Mouse (Mus musculus): ENCODE measurements around the gene Ccdc124. TPM values are rescaled to one million over a fixed set of nuclear protein-coding genes. Genes with fewer than 3 reads are reported as not detected.

Ccdc124 gene
- polyA plus RNA-seq, 1 experiment from 2014 or later, result 62.3 TPM

DNA sequence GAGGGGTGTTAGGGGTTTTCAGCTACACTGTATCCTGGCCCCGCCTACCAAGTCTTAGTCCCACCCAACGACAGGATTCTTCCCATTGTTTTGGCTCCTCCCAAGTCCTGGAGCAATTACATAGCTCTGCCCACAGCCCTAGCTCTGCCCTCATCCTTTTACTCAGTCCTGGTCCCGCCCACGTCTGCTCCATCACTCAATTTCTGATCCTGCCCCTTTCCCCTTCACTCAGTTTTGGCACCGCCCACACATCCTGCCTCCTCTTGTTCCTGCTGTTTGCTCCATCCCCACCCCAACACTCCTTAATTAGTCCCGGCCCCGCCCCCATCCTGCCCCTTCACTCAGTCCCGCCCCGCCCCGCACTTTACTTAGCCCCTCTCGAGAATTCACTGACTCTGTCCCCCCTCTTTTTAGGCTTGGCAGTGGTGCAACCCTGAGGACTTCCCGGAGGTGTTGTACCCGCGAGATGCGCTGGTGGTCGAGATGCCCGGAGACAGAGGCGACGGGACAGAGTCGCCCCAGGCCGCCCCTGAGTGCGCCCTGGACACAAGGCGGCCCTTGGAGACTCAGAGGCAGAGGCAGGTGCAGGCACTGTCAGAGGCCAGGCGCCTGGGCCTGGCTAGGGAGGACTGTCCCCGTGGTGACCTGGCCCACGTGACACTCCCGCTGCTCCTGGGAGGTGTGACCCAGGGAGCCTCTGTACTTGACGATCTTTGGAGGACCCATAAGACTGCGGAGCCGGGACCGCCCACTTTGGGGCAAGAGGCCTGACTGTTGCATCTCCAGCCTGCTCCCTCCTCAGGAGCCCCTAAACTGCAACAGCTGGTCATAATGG lies 53.4 kb downstream of the Ccdc124 start:
- peaks cover 8% of the 10 kb centered on the region; the same call in 1 of the 2 replicates for H3K36me3 ChIP-seq (ENCODE audit: inconsistent target)
- no peak overlapping the region for H3K27ac ChIP-seq
- H3K79me2 ChIP-seq (ENCODE audit: inconsistent target), result no peaks in the 10 kb centered on the region
- H3K4me3 ChIP-seq (ENCODE audit: inconsistent target), result no peak overlapping the region
- WGBS (ENCODE audit: missing documents), result 84% methylated on average over 23 of the region's 31 CpGs

Other genes with a start within 250 kb of the Ccdc124 start
- 24.3 to 124 TPM (median 74.3 TPM) in 3 replicates for gene Gdf15, start 241.5 kb downstream of the Ccdc124 start, polyA plus RNA-seq (2018)
- 19.1 to 57.8 TPM (median 24.3 TPM) in 3 replicates for gene Pgpep1, start 213.5 kb downstream of the Ccdc124 start, polyA plus RNA-seq (2018)
- gene Lsm4, start 200.7 kb downstream of the Ccdc124 start, polyA plus RNA-seq (2018), result 47.7 to 66.4 TPM (median 48.9 TPM) in 3 replicates
- 29.7 to 79.6 TPM (median 40.0 TPM) in 3 replicates for gene Jund, start 175.0 kb downstream of the Ccdc124 start, polyA plus RNA-seq (2018)
- not detected in 3 replicates for gene Iqcn, start 170.5 kb downstream of the Ccdc124 start, polyA plus RNA-seq (2018)
- not detected in 3 replicates for gene Gm3336, start 155.4 kb downstream of the Ccdc124 start, polyA plus RNA-seq (2018)
- gene Pde4c, start 150.2 kb downstream of the Ccdc124 start, polyA plus RNA-seq (2018), result not detected in 3 replicates
- 3.2 to 5.2 TPM (median 3.7 TPM) in 3 replicates for gene Rab3a, start 119.3 kb downstream of the Ccdc124 start, polyA plus RNA-seq (2018)
- 26.0 to 40.2 TPM (median 29.3 TPM) in 3 replicates for gene Mpv17l2, start 113.0 kb downstream of the Ccdc124 start, polyA plus RNA-seq (2018)
- gene Pik3r2, start 97.2 kb downstream of the Ccdc124 start, polyA plus RNA-seq (2018), result 23.2 to 26.1 TPM (median 23.3 TPM) in 3 replicates
- gene Mast3, start 68.9 kb downstream of the Ccdc124 start, polyA plus RNA-seq (2018), result 40.6 to 60.5 TPM (median 46.5 TPM) in 3 replicates
- gene Il12rb1, start 65.5 kb downstream of the Ccdc124 start, polyA plus RNA-seq (2018), result 1.4 to 7.6 TPM (median 1.6 TPM) in 3 replicates
- gene Arrdc2, start 34.2 kb downstream of the Ccdc124 start, polyA plus RNA-seq (2018), result 8.1 to 21.9 TPM (median 12.1 TPM) in 3 replicates
- gene Kcnn1, start 10.7 kb downstream of the Ccdc124 start, polyA plus RNA-seq (2018), result 1.2 to 1.7 TPM (median 1.6 TPM) in 3 replicates
- not detected in 3 replicates for gene Slc5a5, start 18.8 kb upstream of the Ccdc124 start, polyA plus RNA-seq (2018)
- 1,516 to 2,224 TPM (median 1,908 TPM) in 3 replicates for gene Rpl18a, start 23.5 kb upstream of the Ccdc124 start, polyA plus RNA-seq (2018)
- 20.1 to 42.7 TPM (median 38.1 TPM) in 3 replicates for gene Map1s, start 32.0 kb upstream of the Ccdc124 start, polyA plus RNA-seq (2018)